Mouse (Mus musculus): ENCODE measurements around the gene Kdm4a.

DNA sequence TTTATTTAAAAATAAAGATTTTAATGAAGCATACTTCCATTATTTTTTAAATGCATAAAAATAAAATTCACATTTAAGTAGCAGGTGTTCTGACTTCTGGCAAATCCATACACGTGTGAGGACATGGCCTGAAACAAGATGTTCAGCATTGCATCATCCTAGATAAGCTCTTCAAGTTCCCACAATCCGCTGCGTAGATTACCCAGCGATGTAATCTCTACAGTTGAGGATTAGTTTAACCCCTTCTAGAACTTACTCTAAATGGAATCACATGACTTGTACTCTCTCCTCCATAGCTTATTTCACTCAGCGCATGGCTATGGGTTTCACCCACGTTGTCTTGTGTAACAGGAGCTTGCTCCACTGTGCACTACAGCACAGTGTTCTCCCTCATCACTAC, 78.3 kb downstream of the Kdm4a start:
- TF ChIP-seq CTCF (IDR thresholded peaks at IDR 0.05) (no peak), POLR2A (IDR thresholded peaks at IDR 0.05; ENCODE audit: insufficient read depth, low read depth, low read length) (no peak)

Measured in heart, adult 2 months (tissue).